Mouse (Mus musculus): ENCODE measurements at regions not wholly inside any gene's neighbourhood (a gene's known extent, or its start where the extent isn't known, plus 50 kb on each side); places are given as distances from the start of the nearest gene placed in this dataset.

DNA sequence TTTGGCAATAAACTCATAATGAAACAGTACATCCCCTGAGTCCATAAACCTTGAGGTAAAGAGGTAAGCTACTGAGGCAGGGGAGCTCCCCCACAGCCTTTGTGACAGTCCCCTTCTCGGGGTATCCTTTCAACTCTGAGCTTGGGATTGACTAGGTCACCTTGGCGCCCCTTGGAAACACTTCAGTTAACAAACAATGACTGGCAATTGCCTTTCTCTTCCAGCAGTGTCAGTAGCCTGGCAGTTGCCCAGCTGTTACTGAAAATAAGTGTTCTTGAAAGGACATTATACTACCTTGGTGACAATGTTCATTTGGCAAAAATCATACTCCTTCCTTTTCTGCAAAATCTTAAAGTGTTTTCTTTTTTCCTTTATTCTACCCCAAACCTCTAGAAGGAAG lies 162.8 kb downstream of the Zfp619 start:
- TF ChIP-seq CTCF (conservative IDR thresholded peaks at IDR 0.05; ENCODE audit: insufficient read depth, insufficient read length, low read depth, low read length) (no peak), POLR2A (IDR thresholded peaks at IDR 0.05; ENCODE audit: low read depth, low read length) (no peak)

Data from kidney, adult 2 months (tissue).